Mouse (Mus musculus) retina, adult 2 months (tissue): ENCODE measurements at regions not wholly inside any gene's neighbourhood (a gene's known extent, or its start where the extent isn't known, plus 50 kb on each side); places are given as distances from the start of the nearest gene placed in this dataset.
"Not testable (repeated sequence)": the region's sequence is repeated elsewhere in the genome, so short reads cannot be mapped to it uniquely, and the experiment has no call there.

Experiments used
- DNase-seq: peaks from one replicate; pipeline ENCODE4 v3.0.0-alpha.2; 2012; ENCODE audit warnings: low read depth, low spot score

GRCm38 (mm10) chr7:111179401-111180271 lies 96.8 kb upstream of the Eif4g2 start:
- no peak for DNase-seq

- no peak for DNase-seq
Observed at GRCm38 (mm10) chr7:111174393-111175124, 91.7 kb upstream of the Eif4g2 start.

- DNase-seq: no peak
Observed at GRCm38 (mm10) chr7:111172061-111172460, 89.2 kb upstream of the Eif4g2 start.

GRCm38 (mm10) chr7:111168546-111169233 lies 85.9 kb upstream of the Eif4g2 start:
- DNase-seq: not testable (repeated sequence)

GRCm38 (mm10) chr7:111164994-111165393 lies 82.2 kb upstream of the Eif4g2 start:
- no peak for DNase-seq

GRCm38 (mm10) chr7:111164276-111164675 lies 81.4 kb upstream of the Eif4g2 start:
- no peak for DNase-seq

GRCm38 (mm10) chr7:111163861-111164260 lies 81.0 kb upstream of the Eif4g2 start:
- DNase-seq: no peak

- DNase-seq: no peak
Observed at GRCm38 (mm10) chr7:111163321-111163720, 80.5 kb upstream of the Eif4g2 start.

- DNase-seq: no peak
Observed at GRCm38 (mm10) chr7:111158791-111159286, 76.0 kb upstream of the Eif4g2 start.

GRCm38 (mm10) chr7:111157754-111158325 lies 75.0 kb upstream of the Eif4g2 start:
- DNase-seq: no peak

GRCm38 (mm10) chr7:111157287-111157686 lies 74.5 kb upstream of the Eif4g2 start:
- no peak for DNase-seq

GRCm38 (mm10) chr7:111156472-111157231 lies 73.8 kb upstream of the Eif4g2 start:
- DNase-seq: no peak

- DNase-seq: no peak
Observed at GRCm38 (mm10) chr7:111155995-111156394, 73.2 kb upstream of the Eif4g2 start.

- DNase-seq: no peak
Observed at GRCm38 (mm10) chr7:111154217-111154616, 71.4 kb upstream of the Eif4g2 start.

GRCm38 (mm10) chr7:111150540-111150939 lies 67.7 kb upstream of the Eif4g2 start:
- no peak for DNase-seq

- no peak for DNase-seq
Observed at GRCm38 (mm10) chr7:111150115-111150514, 67.3 kb upstream of the Eif4g2 start.

GRCm38 (mm10) chr7:111147593-111147992 lies 64.8 kb upstream of the Eif4g2 start:
- DNase-seq: no peak

GRCm38 (mm10) chr7:111146670-111147069 lies 63.8 kb upstream of the Eif4g2 start:
- no peak for DNase-seq

- no peak for DNase-seq
Observed at GRCm38 (mm10) chr7:111144216-111144615, 61.4 kb upstream of the Eif4g2 start.

- DNase-seq: no peak
Observed at GRCm38 (mm10) chr7:111141285-111141965, 58.6 kb upstream of the Eif4g2 start.
